ENCODE assay signal across 8 mouse cellular contexts in the genomic region with DNA sequence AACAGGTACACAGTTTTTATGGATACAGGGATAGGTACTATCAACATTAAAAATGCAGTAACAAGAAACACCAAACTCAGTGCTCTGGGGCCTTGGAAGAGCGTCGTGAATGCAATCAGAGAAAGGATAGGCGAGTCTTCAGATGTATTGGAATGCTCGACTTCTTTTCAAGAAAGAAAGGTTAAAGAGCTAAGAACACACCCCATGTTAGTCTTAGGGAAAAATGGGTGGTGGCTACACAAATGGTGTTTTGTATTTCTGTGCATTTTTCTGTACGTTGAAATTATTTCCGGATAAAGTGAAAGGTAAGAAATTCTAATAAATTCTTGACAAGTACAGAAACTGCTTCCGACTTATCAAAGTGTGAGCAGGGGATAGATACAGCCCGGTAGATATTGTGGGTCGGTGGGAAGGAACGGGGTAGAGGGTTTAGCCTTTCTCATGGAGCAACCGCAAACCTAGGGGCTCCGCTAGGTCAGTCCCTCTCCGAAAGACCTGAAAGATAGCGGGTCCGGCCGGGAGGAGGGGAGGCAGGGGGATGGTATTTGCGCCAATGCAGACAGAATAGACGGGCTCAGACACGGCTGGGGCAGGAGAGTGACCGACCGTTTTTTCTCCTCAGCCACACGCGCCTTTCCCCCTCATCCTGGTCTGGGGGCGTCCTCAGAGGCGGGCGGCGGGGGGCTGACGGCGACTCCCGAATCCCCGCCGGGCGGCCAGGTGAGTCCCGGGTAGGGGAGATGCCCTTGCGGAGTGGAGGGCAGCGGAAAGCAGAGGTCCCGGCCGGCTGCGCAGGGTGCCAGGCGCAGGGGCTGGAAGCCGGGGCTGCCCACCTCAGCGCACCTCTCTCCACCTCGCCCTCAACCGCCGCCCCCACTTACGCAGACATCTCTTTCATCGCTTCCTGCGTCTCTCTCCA. TPM values are rescaled to one million over a fixed set of nuclear protein-coding genes. Genes with fewer than 3 reads are reported as not detected.
DNase-seq lines count a peak whose midpoint lies in the region; ATAC-seq and TF ChIP-seq lines count a peak whose summit lies in the region.

No protein-coding gene starts in this region.

- H3K27me3 ChIP-seq in lung, embryonic 14.5 days (ENCODE audit: insufficient read depth, low read length): no peaks in the 10 kb centered on the region
- H3K27me3 ChIP-seq in Patski: peaks cover 26% of the 10 kb centered on the region
- H3K27me3 ChIP-seq in hindbrain, embryonic 14.5 days (ENCODE audit: control insufficient read depth, insufficient read depth, low read length): no peaks in the 10 kb centered on the region
- no peaks in the 10 kb centered on the region for H3K27me3 ChIP-seq in liver, postnatal 0 days (ENCODE audit: insufficient read depth, low read length)

- peak; percentile 86 for ATAC-seq in lung, embryonic 14.5 days (ENCODE audit: insufficient read depth)
- ATAC-seq in Patski: peak; percentile 71
- ATAC-seq in hindbrain, embryonic 14.5 days (ENCODE audit: low FRiP score): peak; percentile 91
- ATAC-seq in liver, postnatal 0 days: peak; percentile 85

- POLR2A ChIA-PET in Patski (lab: Charles Lee): interaction anchor here (1.5 kb wide), 1 partner anchor 39 kb away, joined by 3 read pairs; no protein-coding TSS in a partner anchor

- under 1% methylated on average over 47 of the region's 48 CpGs for WGBS in lung, embryonic 14.5 days
- under 1% methylated on average over 39 of the region's 48 CpGs for WGBS in hindbrain, embryonic 14.5 days
- WGBS in liver, postnatal 0 days (ENCODE audit: insufficient replicate concordance): 2% methylated on average over 46 of the region's 48 CpGs

- no peak for TF ChIP-seq EP300 in liver, postnatal 0 days (IDR thresholded peaks at IDR 0.05; ENCODE audit: low read depth)

- CTCF ChIA-PET in Patski (lab: Charles Lee): no interaction called here

- peaks cover 9% of the 10 kb centered on the region; the same call in 1 of the 2 replicates for H3K36me3 ChIP-seq in lung, embryonic 14.5 days (ENCODE audit: insufficient read depth)
- peaks cover 15% of the 10 kb centered on the region for H3K36me3 ChIP-seq in hindbrain, embryonic 14.5 days (replicated peaks; ENCODE audit: control insufficient read depth, insufficient read depth)
- peaks cover 5% of the 10 kb centered on the region for H3K36me3 ChIP-seq in liver, postnatal 0 days (replicated peaks; ENCODE audit: insufficient read depth, low read length)

- TF ChIP-seq CTCF in lung, embryonic 14.5 days (IDR thresholded peaks at IDR 0.05; ENCODE audit: low read depth): no peak
- no peak for TF ChIP-seq CTCF in Patski (IDR thresholded peaks at IDR 0.05)
- TF ChIP-seq CTCF in liver, postnatal 0 days (IDR thresholded peaks at IDR 0.05; ENCODE audit: low read depth): no peak

- DNase-seq in lung, embryonic 14.5 days: peak; percentile 19
- DNase-seq in lung, postnatal 14 days: no peak
- no peak for DNase-seq in Patski (ENCODE audit: low read depth, low spot score)
- peak; percentile 39 for DNase-seq in embryo, embryonic 9.5 days (ENCODE audit: extremely low spot score)
- peak; percentile 26 for DNase-seq in hindbrain, embryonic 14.5 days (ENCODE audit: low spot score)
- no peak for DNase-seq in liver, postnatal 0 days
- DNase-seq in skeletal muscle tissue, adult 2 months (ENCODE audit: low read depth, low spot score): peak; percentile 1
- no peak for DNase-seq in layer of hippocampus, postnatal 36 days

- in situ Hi-C loops in Patski (cut with MboI; ENCODE audit: low pct_unique_long_range_greater_than_20kb): loop anchor here (25.0 kb wide), 1 partner anchor 407 kb away; the partner anchor contains the start of gene Ahsa2

- peak overlapping the region; percentile 81 for H3K9ac ChIP-seq in lung, embryonic 14.5 days
- H3K9ac ChIP-seq in hindbrain, embryonic 14.5 days: peak overlapping the region; percentile 95
- peak overlapping the region; percentile 91 for H3K9ac ChIP-seq in liver, postnatal 0 days (replicated peaks)

- peak overlapping the region; percentile 95 for H3K4me3 ChIP-seq in lung, embryonic 14.5 days (ENCODE audit: low read depth, low read length)
- H3K4me3 ChIP-seq in hindbrain, embryonic 14.5 days (replicated peaks; ENCODE audit: low read length): peak overlapping the region; percentile 97
- H3K4me3 ChIP-seq in liver, postnatal 0 days (ENCODE audit: low read depth, low read length): peak overlapping the region; percentile 99

- H3K9me3 ChIP-seq in lung, embryonic 14.5 days (ENCODE audit: low read depth, low read length): no peaks in the 10 kb centered on the region
- H3K9me3 ChIP-seq in hindbrain, embryonic 14.5 days (ENCODE audit: control insufficient read depth, low read length): no peaks in the 10 kb centered on the region
- H3K9me3 ChIP-seq in liver, postnatal 0 days (ENCODE audit: low read length): no peaks in the 10 kb centered on the region

- H3K4me2 ChIP-seq in lung, embryonic 14.5 days: peak overlapping the region; percentile 82
- H3K4me2 ChIP-seq in hindbrain, embryonic 14.5 days (replicated peaks): peak overlapping the region; percentile 55
- H3K4me2 ChIP-seq in liver, postnatal 0 days (ENCODE audit: low read depth, low read length): peak overlapping the region; percentile 98

- H3K4me1 ChIP-seq in lung, embryonic 14.5 days (ENCODE audit: insufficient read depth): no peaks in the 10 kb centered on the region
- peaks cover 15% of the 10 kb centered on the region for H3K4me1 ChIP-seq in hindbrain, embryonic 14.5 days (replicated peaks; ENCODE audit: control insufficient read depth, insufficient read depth, low read length)
- peaks cover 6% of the 10 kb centered on the region for H3K4me1 ChIP-seq in liver, postnatal 0 days (ENCODE audit: insufficient read depth)

- peak overlapping the region; percentile 91 for H3K27ac ChIP-seq in lung, embryonic 14.5 days (ENCODE audit: low read depth)
- peak overlapping the region; percentile 97 for H3K27ac ChIP-seq in hindbrain, embryonic 14.5 days
- H3K27ac ChIP-seq in liver, postnatal 0 days (ENCODE audit: low read depth): peak overlapping the region; percentile 93

RNA-seq across cellular contexts. Expression of gene Papolg, which starts 0.7 kb away (rescaled TPM):
- 14.8 and 15.8 TPM in 2 replicates for polyA plus RNA-seq in lung, embryonic 14.5 days (2014; fragmentation: Nextera tagmentation; extraction: Ambion mirVana)
- 15.3 TPM for polyA plus RNA-seq in Patski (2021)
- 20.9 and 22.0 TPM in 2 replicates for polyA plus RNA-seq in hindbrain, embryonic 14.5 days (2014; fragmentation: Nextera tagmentation; extraction: Ambion mirVana)
- polyA plus RNA-seq in liver, postnatal 0 days (2015; fragmentation: Nextera tagmentation; extraction: Ambion mirVana): 2.3 and 2.5 TPM in 2 replicates
- total RNA-seq in layer of hippocampus, postnatal 36 days (2021): 10 to 100 TPM; 19.1 to 22.3 TPM

Comparison
In these comparisons a context has a peak if more than half of its experiments do, and no peak if none do; other contexts are left out.
1. DNase-seq: peak in lung, embryonic 14.5 days (single experiment), embryo, embryonic 9.5 days (single experiment), hindbrain, embryonic 14.5 days (single experiment) and skeletal muscle tissue, adult 2 months (single experiment); none in lung, postnatal 14 days (single experiment), Patski (single experiment), liver, postnatal 0 days (single experiment) and layer of hippocampus, postnatal 36 days (0 of 2).
2. Peak in every context shown above with its lines, with median percentiles within 50 percentile points of each other: ATAC-seq, H3K27ac ChIP-seq, H3K4me2 ChIP-seq, H3K4me3 ChIP-seq and H3K9ac ChIP-seq.